Mouse (Mus musculus): ENCODE measurements around the gene Ngrn.
A peak's percentile ranks its signal among the peaks of the same experiment; 100 is the strongest.

- TF ChIP-seq CTCF (IDR thresholded peaks at IDR 0.05; ENCODE audit: control insufficient read depth, insufficient read depth, low read length) (no peak), POLR2A (IDR thresholded peaks at IDR 0.05; ENCODE audit: borderline replicate concordance, control insufficient read depth, low read depth, low read length) (0 out of 2 replicates have a peak, but pooled peaks have one; percentile 3)
Observed at GRCm38 (mm10) chr7:80269751-80270255, 8.8 kb downstream of the Ngrn start.
